ENCODE assay signal across 21 mouse cellular contexts in the genomic region with DNA sequence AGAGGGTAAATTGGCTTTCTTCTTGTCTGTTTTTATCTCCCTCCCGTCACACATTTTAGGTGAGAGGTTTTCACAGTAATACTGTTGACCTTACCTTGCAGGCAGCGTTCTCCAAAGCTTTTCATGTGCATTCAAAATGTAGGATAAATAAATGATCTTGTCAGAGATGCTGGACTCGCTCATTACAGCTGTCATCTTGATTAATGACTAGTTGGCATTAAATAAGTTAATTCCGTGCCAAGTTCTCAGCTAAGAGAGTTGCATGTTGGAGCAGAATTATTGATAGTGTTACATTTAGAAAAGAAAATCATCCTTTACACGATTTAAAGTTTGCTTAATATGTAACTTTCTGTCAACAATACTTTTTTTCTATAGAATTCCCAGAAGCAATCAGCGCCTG. TPM values are rescaled to one million over a fixed set of nuclear protein-coding genes. Genes with fewer than 3 reads are reported as not detected.
DNase-seq lines count a peak whose midpoint lies in the region; ATAC-seq and TF ChIP-seq lines count a peak whose summit lies in the region.
"Had no signal": no experiment of that assay in that cellular context is flagged by ENCODE, and none has a peak within 500 bp of the region (broad histone marks: within the 10 kb centered on the region; RNA-seq: fewer than 3 reads in every experiment).

No protein-coding gene starts in this region.

- ATAC-seq in hindbrain, embryonic 14.5 days (ENCODE audit: low FRiP score) = no peak
- no peak for ATAC-seq in hindbrain, embryonic 12.5 days (ENCODE audit: low FRiP score)
- no peak for ATAC-seq in midbrain, postnatal 0 days (ENCODE audit: low FRiP score)
- ATAC-seq: forebrain, embryonic 13.5 days; forebrain, embryonic 16.5 days had no signal

- TF ChIP-seq CTCF in midbrain, postnatal 0 days (IDR thresholded peaks at IDR 0.05) = no peak

- H3K4me3 ChIP-seq in hindbrain, embryonic 14.5 days (replicated peaks; ENCODE audit: low read length) = no peak overlapping the region
- no peak overlapping the region for H3K4me3 ChIP-seq in hindbrain, embryonic 12.5 days
- H3K4me3 ChIP-seq in midbrain, postnatal 0 days (ENCODE audit: low read depth, low read length) = no peak overlapping the region
- H3K4me3 ChIP-seq in midbrain, embryonic 10.5 days = no peak overlapping the region
- H3K4me3 ChIP-seq: embryonic facial prominence, embryonic 13.5 days; embryonic facial prominence, embryonic 15.5 days; erythroblast, embryonic 14.5 days; forebrain, embryonic 13.5 days had no signal

- no peaks in the 10 kb centered on the region for H3K36me3 ChIP-seq in hindbrain, embryonic 14.5 days (replicated peaks; ENCODE audit: control insufficient read depth, insufficient read depth)
- no peaks in the 10 kb centered on the region for H3K36me3 ChIP-seq in hindbrain, embryonic 12.5 days
- H3K36me3 ChIP-seq in midbrain, postnatal 0 days (ENCODE audit: insufficient read depth, low read length) = no peaks in the 10 kb centered on the region
- no peaks in the 10 kb centered on the region for H3K36me3 ChIP-seq in midbrain, embryonic 10.5 days
- H3K36me3 ChIP-seq: embryonic facial prominence, embryonic 13.5 days; embryonic facial prominence, embryonic 15.5 days had no signal

- peaks cover 17% of the 10 kb centered on the region for H3K27me3 ChIP-seq in hindbrain, embryonic 14.5 days (ENCODE audit: control insufficient read depth, insufficient read depth, low read length)
- H3K27me3 ChIP-seq in hindbrain, embryonic 12.5 days = peaks cover 18% of the 10 kb centered on the region
- H3K27me3 ChIP-seq in midbrain, postnatal 0 days (ENCODE audit: insufficient read depth, low read length) = 0 out of 2 replicates have a peak, but pooled peaks cover 4% of the 10 kb centered on the region
- H3K27me3 ChIP-seq in midbrain, embryonic 10.5 days (ENCODE audit: low read depth, poor library complexity, severe bottlenecking) = peaks cover 27% of the 10 kb centered on the region

- H3K27ac ChIP-seq in hindbrain, embryonic 14.5 days = no peak overlapping the region
- H3K27ac ChIP-seq in hindbrain, embryonic 12.5 days = no peak overlapping the region
- no peak overlapping the region for H3K27ac ChIP-seq in midbrain, postnatal 0 days (ENCODE audit: low read depth, low read length)
- H3K27ac ChIP-seq in midbrain, embryonic 10.5 days (replicated peaks) = no peak overlapping the region
- H3K27ac ChIP-seq: embryonic facial prominence, embryonic 13.5 days; embryonic facial prominence, embryonic 15.5 days; forebrain, embryonic 13.5 days had no signal

- H3K4me2 ChIP-seq in hindbrain, embryonic 14.5 days (replicated peaks) = no peak overlapping the region
- no peak overlapping the region for H3K4me2 ChIP-seq in hindbrain, embryonic 12.5 days (replicated peaks)
- H3K4me2 ChIP-seq in midbrain, postnatal 0 days (ENCODE audit: low read depth, low read length, poor library complexity, severe bottlenecking) = no peak overlapping the region
- H3K4me2 ChIP-seq: embryonic facial prominence, embryonic 13.5 days; embryonic facial prominence, embryonic 15.5 days; forebrain, embryonic 13.5 days had no signal

- peaks cover 4% of the 10 kb centered on the region for H3K4me1 ChIP-seq in hindbrain, embryonic 14.5 days (replicated peaks; ENCODE audit: control insufficient read depth, insufficient read depth, low read length)
- H3K4me1 ChIP-seq in hindbrain, embryonic 12.5 days = peaks cover 13% of the 10 kb centered on the region
- no peaks in the 10 kb centered on the region for H3K4me1 ChIP-seq in midbrain, postnatal 0 days (ENCODE audit: insufficient read depth, low read length)
- H3K4me1 ChIP-seq in midbrain, embryonic 10.5 days = peaks cover 16% of the 10 kb centered on the region

- H3K9ac ChIP-seq in hindbrain, embryonic 14.5 days = no peak overlapping the region
- no peak overlapping the region for H3K9ac ChIP-seq in hindbrain, embryonic 12.5 days
- no peak overlapping the region for H3K9ac ChIP-seq in midbrain, postnatal 0 days (replicated peaks; ENCODE audit: low read length, poor library complexity, severe bottlenecking)
- H3K9ac ChIP-seq: embryonic facial prominence, embryonic 13.5 days; embryonic facial prominence, embryonic 15.5 days; forebrain, embryonic 13.5 days had no signal

- 44% methylated on average over 6 of the region's 6 CpGs for WGBS in hindbrain, embryonic 14.5 days
- 50% methylated on average over 6 of the region's 6 CpGs for WGBS in hindbrain, embryonic 12.5 days
- WGBS in midbrain, postnatal 0 days = 70% methylated on average over 6 of the region's 6 CpGs
- 89% methylated on average over 6 of the region's 6 CpGs for WGBS in midbrain, embryonic 10.5 days

- no peaks in the 10 kb centered on the region for H3K9me3 ChIP-seq in hindbrain, embryonic 14.5 days (ENCODE audit: control insufficient read depth, low read length)
- no peaks in the 10 kb centered on the region for H3K9me3 ChIP-seq in hindbrain, embryonic 12.5 days (replicated peaks)
- H3K9me3 ChIP-seq in midbrain, postnatal 0 days (ENCODE audit: low read length) = no peaks in the 10 kb centered on the region
- H3K9me3 ChIP-seq in midbrain, embryonic 10.5 days (replicated peaks) = no peaks in the 10 kb centered on the region
- H3K9me3 ChIP-seq: embryonic facial prominence, embryonic 13.5 days; embryonic facial prominence, embryonic 15.5 days; forebrain, embryonic 13.5 days had no signal

- peak; percentile 59 for DNase-seq in hindbrain, embryonic 14.5 days (ENCODE audit: low spot score)
- peak; percentile 47 for DNase-seq in midbrain, postnatal 0 days (ENCODE audit: low spot score)
- DNase-seq in midbrain, embryonic 10.5 days (ENCODE audit: low spot score) = no peak
- DNase-seq in cerebellum, postnatal 4 days (ENCODE audit: low spot score in 2 of 2) = no peak
- DNase-seq: adrenal gland, adult 2 months; adrenal gland, postnatal 10 days; adrenal gland, postnatal 25 days; cerebellum, adult 11-12 months; cerebellum, adult 2 months; cerebellum, adult 9-10 months; cerebellum, postnatal 25 days; embryo, embryonic 11 days had no signal

RNA-seq across cellular contexts. Expression of a gene that starts 4.9 kb away (rescaled TPM):
- 31.7 and 33.5 TPM in 2 replicates for polyA plus RNA-seq in hindbrain, embryonic 14.5 days (2014; fragmentation: Nextera tagmentation; extraction: Ambion mirVana)
- polyA plus RNA-seq in hindbrain, embryonic 12.5 days (2016; fragmentation: Nextera tagmentation; extraction: Ambion mirVana) = 27.4 and 35.3 TPM in 2 replicates
- 14.6 and 19.0 TPM in 2 replicates for total RNA-seq in midbrain, postnatal 0 days (2014; rRNA removed)
- polyA plus RNA-seq in midbrain, postnatal 0 days (2015; fragmentation: Nextera tagmentation; extraction: Ambion mirVana) = 23.0 and 23.2 TPM in 2 replicates
- 6.3 and 7.7 TPM in 2 replicates for polyA plus RNA-seq in midbrain, embryonic 10.5 days (2016; fragmentation: Nextera tagmentation; extraction: Ambion mirVana)
- total RNA-seq: adrenal gland, adult 2 months; common myeloid progenitor, adult 5-6 weeks; ES-E14; MEL had no signal

Comparison
In these comparisons a context has a peak if more than half of its experiments do, and no peak if none do; other contexts are left out.
1. DNase-seq: peak in hindbrain, embryonic 14.5 days (single experiment) and midbrain, postnatal 0 days (single experiment); none in midbrain, embryonic 10.5 days (single experiment) and cerebellum, postnatal 4 days (0 of 2).